Mouse (Mus musculus) MEL (cell line): ENCODE data around the gene Ucp2. TPM values are rescaled to one million over a fixed set of nuclear protein-coding genes. Genes with fewer than 3 reads are reported as not detected.

ENCODE experiments used
- DNase-seq: peaks from one replicate; pipeline ENCODE4 v3.0.0; 2011; ENCODE audit warnings: low read depth, low spot score
- H3K27ac ChIP-seq: 2 replicates; pipeline ENCODE4 v1.5.1; 2012; ENCODE audit warnings: low read depth, mild to moderate bottlenecking, control low read depth, low read length, moderate library complexity; ENCODE audit not compliant: control insufficient read depth
- H3K27me3 ChIP-seq, 2 experiments: fragments of 150-350 bp in 1 of 2; sonication (generic) in 1 of 2; 2 replicates each; pipeline ENCODE4 v1.6.1; 2012; ENCODE audit warnings: low read length in 2 of 2, mild to moderate bottlenecking in 2 of 2, improper control_type of control experiment in 1 of 2, moderate library complexity in 1 of 2; ENCODE audit not compliant: insufficient read depth in 2 of 2, control insufficient read depth in 1 of 2
- H3K36me3 ChIP-seq, 2 experiments: 2 replicates each; pipeline ENCODE4 v1.6.1; 2012 to 2014; ENCODE audit warnings: low read length in 2 of 2, improper control_type of control experiment in 1 of 2, inconsistent platforms in 1 of 2, mild to moderate bottlenecking in 1 of 2; ENCODE audit not compliant: insufficient read depth in 2 of 2, control insufficient read depth in 1 of 2
- H3K4me1 ChIP-seq, 2 experiments: fragments of 150-350 bp in 1 of 2; sonication (generic) in 1 of 2; 2 replicates each; pipeline ENCODE4 v1.6.1; 2012; ENCODE audit warnings: low read length in 2 of 2, improper control_type of control experiment in 1 of 2, mild to moderate bottlenecking in 1 of 2; ENCODE audit not compliant: insufficient read depth in 2 of 2, control insufficient read depth in 1 of 2
- H3K4me3 ChIP-seq, 2 experiments: fragments of 150-350 bp in 1 of 2; sonication (generic) in 1 of 2; 2 replicates each; pipeline ENCODE4 v1.5.1; 2012; ENCODE audit warnings: low read depth in 2 of 2, low read length in 2 of 2, mild to moderate bottlenecking in 2 of 2, moderate library complexity in 2 of 2, control low read depth in 1 of 2, improper control_type of control experiment in 1 of 2; ENCODE audit not compliant: control insufficient read depth in 1 of 2, insufficient read depth in 1 of 2
- H3K79me2 ChIP-seq: 2 replicates; pipeline ENCODE4 v1.6.1; 2012; ENCODE audit warnings: mild to moderate bottlenecking, low read length, moderate library complexity; ENCODE audit not compliant: control insufficient read depth, poor library complexity, insufficient read depth
- H3K9ac ChIP-seq: 2 replicates; pipeline ENCODE4 v1.6.1; 2012; ENCODE audit warnings: low read depth, mild to moderate bottlenecking, control low read depth, low read length, moderate library complexity; ENCODE audit not compliant: control insufficient read depth, poor library complexity, severe bottlenecking
- H3K9me3 ChIP-seq: fragments of 150-350 bp; sonication (generic); replicated peaks from 2 replicates; pipeline ENCODE4 v1.6.1; 2012; ENCODE audit warnings: mild to moderate bottlenecking, low read length, improper control_type of control experiment, moderate library complexity; ENCODE audit not compliant: insufficient read depth
- CTCF ChIP-seq, 3 experiments: IDR thresholded peaks in 2 of 3; conservative IDR thresholded peaks in 1 of 3; 2 replicates each; pipeline ENCODE4 v1.5.1; 2011 to 2012; ENCODE audit warnings: low read length in 3 of 3, low read depth in 2 of 3, mild to moderate bottlenecking in 2 of 3, improper control_type of control experiment in 1 of 3, inconsistent platforms in 1 of 3, mixed read lengths in 1 of 3, moderate library complexity in 1 of 3; ENCODE audit not compliant: control insufficient read depth in 1 of 3, insufficient read depth in 1 of 3, poor library complexity in 1 of 3, severe bottlenecking in 1 of 3
- KAT2A ChIP-seq: conservative IDR thresholded peaks from 2 replicates; pipeline ENCODE4 v1.6.1; 2012; ENCODE audit warnings: low read depth, low read length, improper control_type of control experiment, inconsistent platforms
- MAZ ChIP-seq: IDR thresholded peaks from 2 replicates; pipeline ENCODE4 v1.6.1; 2012; ENCODE audit warnings: low read depth, mild to moderate bottlenecking, inconsistent platforms, low read length, improper control_type of control experiment
- NRF1 ChIP-seq: IDR thresholded peaks from 2 replicates; pipeline ENCODE4 v1.6.1; 2014; ENCODE audit warnings: low read depth, mild to moderate bottlenecking, inconsistent platforms, low read length, improper control_type of control experiment, moderate library complexity; ENCODE audit not compliant: poor library complexity, insufficient read depth, severe bottlenecking
- POLR2AphosphoS5 ChIP-seq: IDR thresholded peaks from 2 replicates; pipeline ENCODE4 v1.6.1; 2012; ENCODE audit warnings: low read depth, borderline replicate concordance, mild to moderate bottlenecking, inconsistent platforms, low read length, moderate library complexity, mixed read lengths
- RAD21 ChIP-seq: IDR thresholded peaks from 2 replicates; pipeline ENCODE4 v1.6.1; 2011; ENCODE audit warnings: mild to moderate bottlenecking, low read depth, low read length, improper control_type of control experiment
- RCOR1 ChIP-seq: IDR thresholded peaks from 2 replicates; pipeline ENCODE4 v1.6.1; 2012; ENCODE audit warnings: low read depth, mild to moderate bottlenecking, inconsistent platforms, low read length, improper control_type of control experiment
- SMC3 ChIP-seq: IDR thresholded peaks from 2 replicates; pipeline ENCODE4 v1.6.1; 2011; ENCODE audit warnings: low read depth, low read length, improper control_type of control experiment
- TAL1 ChIP-seq: IDR thresholded peaks from 2 replicates; pipeline ENCODE4 v1.6.1; 2012; ENCODE audit warnings: mild to moderate bottlenecking, inconsistent platforms, low read length, moderate library complexity, mixed read lengths
- TCF12 ChIP-seq: IDR thresholded peaks from 2 replicates; pipeline ENCODE4 v1.6.1; 2014; ENCODE audit warnings: low read depth, mild to moderate bottlenecking, inconsistent platforms, low read length, improper control_type of control experiment, moderate library complexity
- ZC3H11A ChIP-seq: IDR thresholded peaks from 2 replicates; pipeline ENCODE4 v1.6.1; 2012; ENCODE audit warnings: low read depth, mild to moderate bottlenecking, inconsistent platforms, low read length, improper control_type of control experiment
- ZMIZ1 ChIP-seq: IDR thresholded peaks from 2 replicates; pipeline ENCODE4 v1.6.1; 2012; ENCODE audit warnings: low read depth, mild to moderate bottlenecking, inconsistent platforms, low read length, improper control_type of control experiment, moderate library complexity
- ZNF384 ChIP-seq: IDR thresholded peaks from 2 replicates; pipeline ENCODE4 v1.6.1; 2012; ENCODE audit warnings: low read depth, mild to moderate bottlenecking, inconsistent platforms, low read length, improper control_type of control experiment
- polyA plus RNA-seq, 2 experiments: library from polyadenylated mRNA; stranded (reverse) in 1 of 2; unstranded in 1 of 2; fragments of >175 nt in 1 of 2; fragments of >200 nt in 1 of 2; gene quantifications; 2 replicates each; pipeline versions ENCODE4 v1.2.1 to v1.2.4; 2012; ENCODE audit warnings: low replicate concordance in 2 of 2, low read depth in 1 of 2; ENCODE audit not compliant: insufficient read length in 2 of 2, insufficient read depth in 1 of 2, missing spikeins in 1 of 2
- total RNA-seq: library from RNA; depleted of rRNA; stranded (reverse); fragments of 300-350 nt; gene quantifications from 2 replicates; pipeline ENCODE4 v1.2.3, GENCODE M21; 2012

The Ucp2 gene
- total and polyA plus RNA-seq, 3 experiments, result 139 to 724 TPM; not detected in 1

DNA sequence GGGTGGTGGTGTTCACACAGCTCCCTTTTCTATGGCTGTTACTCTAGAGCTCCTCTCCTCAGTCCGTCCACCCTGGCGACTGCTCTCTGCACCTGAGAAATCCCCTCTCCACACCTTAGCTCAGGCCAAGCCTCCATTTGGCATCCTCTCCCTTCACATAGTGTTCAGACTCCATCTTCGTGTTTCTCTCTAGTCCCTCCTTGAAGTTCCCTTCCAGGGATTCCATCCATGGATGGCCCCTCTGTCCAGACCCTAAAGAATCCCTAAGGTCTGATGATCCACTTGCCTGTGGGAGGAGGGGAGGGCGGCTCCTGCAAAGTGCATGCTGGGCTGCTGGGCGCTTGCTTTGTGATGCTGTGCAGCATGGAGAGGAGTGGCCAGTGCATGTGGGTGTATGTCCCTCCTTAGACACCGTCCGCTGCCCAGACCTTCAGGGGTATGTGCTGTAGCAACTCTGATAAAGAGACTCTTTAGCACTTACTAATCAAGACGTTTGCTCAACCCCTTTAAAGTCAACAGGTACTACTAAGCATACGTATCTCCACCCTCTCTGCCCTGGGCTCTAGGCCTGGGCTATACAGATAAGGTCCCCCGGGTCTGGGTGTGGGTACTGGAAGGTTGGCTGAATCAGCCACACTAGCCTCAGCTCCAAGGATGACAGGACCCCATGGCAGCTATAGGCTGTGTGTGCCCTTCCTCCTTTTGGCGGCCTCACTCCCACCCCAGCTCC lies 26.2 kb upstream of the Ucp2 start (continued):
- peak; percentile 54; the same call in 1 of the 2 replicates for TF ChIP-seq RCOR1
- TF ChIP-seq RAD21, result no peak
- TF ChIP-seq MAZ, result no peak
- TF ChIP-seq SMC3, result no peak

DNA sequence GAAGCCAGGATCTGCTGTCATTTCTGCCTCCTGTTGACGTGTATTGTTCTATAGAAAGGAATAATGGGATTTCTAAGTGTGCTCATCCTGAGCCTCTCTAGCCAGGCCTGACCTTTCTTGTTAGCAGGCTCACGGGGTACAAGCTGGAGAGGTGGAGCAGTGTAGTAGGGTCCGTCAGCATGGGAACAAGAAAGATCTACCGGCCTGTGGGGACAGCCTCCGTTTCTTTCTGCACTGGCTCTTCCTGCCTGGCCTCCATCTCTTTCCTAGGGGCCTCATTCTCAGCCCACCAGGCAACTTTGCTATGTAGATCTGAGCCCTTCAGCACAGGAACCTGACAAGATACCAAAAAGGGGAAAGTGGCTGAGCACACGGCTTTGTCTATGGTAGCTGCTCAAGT lies 24.4 kb upstream of the Ucp2 start:
- no peak overlapping the region for H3K9ac ChIP-seq
- H3K4me1 ChIP-seq, result peaks cover 22 to 30% of the 10 kb centered on the region in 2 experiments
- no peaks in the 10 kb centered on the region for H3K79me2 ChIP-seq
- H3K4me3 ChIP-seq, result no peak overlapping the region
- peaks cover 0 to 31% of the 10 kb centered on the region in 2 experiments; a peak in 2 of 4 replicates for H3K36me3 ChIP-seq
- no peak for DNase-seq
- H3K9me3 ChIP-seq, result no peaks in the 10 kb centered on the region
- no peak for TF ChIP-seq NRF1
- no peaks in the 10 kb centered on the region for H3K27me3 ChIP-seq
- no peak overlapping the region for H3K27ac ChIP-seq

DNA sequence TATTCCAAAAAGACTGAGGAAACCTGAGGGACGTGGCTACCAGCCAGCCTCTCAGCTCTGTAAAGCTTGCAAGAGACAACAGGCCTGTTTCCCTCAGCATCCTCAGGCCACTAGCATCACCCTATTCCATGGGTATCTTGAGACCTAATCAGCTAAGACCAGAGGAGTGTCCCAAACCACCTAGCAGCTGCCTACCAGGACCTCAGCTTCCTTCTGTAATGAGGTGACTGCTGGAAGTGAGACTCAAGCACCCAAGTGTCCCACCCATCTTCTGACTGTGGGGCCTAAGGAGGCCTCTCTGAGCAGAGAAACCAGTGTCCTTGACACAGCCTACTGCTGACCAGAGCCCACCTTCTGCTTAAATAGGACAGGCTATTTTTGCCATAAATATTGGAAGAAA lies 23.6 kb upstream of the Ucp2 start:
- peaks cover 22 to 30% of the 10 kb centered on the region in 2 experiments for H3K4me1 ChIP-seq
- no peak for TF ChIP-seq TAL1
- TF ChIP-seq ZMIZ1, result no peak
- no peak for TF ChIP-seq ZNF384
- no peak for TF ChIP-seq TCF12
- no peak for TF ChIP-seq MAZ
- TF ChIP-seq CTCF (IDR thresholded peaks at IDR 0.05 in 2 of 3, conservative IDR thresholded peaks at IDR 0.05 in 1 of 3; ENCODE audit: control insufficient read depth in 1 of 3, insufficient read depth in 1 of 3, low read depth in 2 of 3, low read length in 3 of 3, poor library complexity in 1 of 3, severe bottlenecking in 1 of 3), result no peak
- TF ChIP-seq POLR2AphosphoS5, result no peak
- TF ChIP-seq KAT2A, result no peak
- TF ChIP-seq ZC3H11A, result no peak
- no peak for TF ChIP-seq NRF1
- H3K36me3 ChIP-seq, result peaks cover 0 to 31% of the 10 kb centered on the region in 2 experiments; a peak in 2 of 4 replicates
- no peak overlapping the region for H3K9ac ChIP-seq
- no peak for DNase-seq
- H3K27ac ChIP-seq, result no peak overlapping the region
- H3K4me3 ChIP-seq, result no peak overlapping the region
- no peaks in the 10 kb centered on the region for H3K27me3 ChIP-seq
- no peaks in the 10 kb centered on the region for H3K9me3 ChIP-seq
- H3K79me2 ChIP-seq, result no peaks in the 10 kb centered on the region
